Mouse (Mus musculus) midbrain, embryonic 14.5 days (tissue): Measurements from ENCODE around the gene Zfp362. TPM values are rescaled to one million over a fixed set of nuclear protein-coding genes. Genes with fewer than 3 reads are reported as not detected.

Experiments used
- ATAC-seq: fragments of 200-750 bp; cut with Nextera tagmentation; 2 replicates; pipeline ENCODE4 v1.8.0; 2017; ENCODE audit warnings: moderate number of reproducible peaks, moderate library complexity; ENCODE audit not compliant: low FRiP score, low TSS enrichment
- DNase-seq: peaks from one replicate; pipeline ENCODE4 v3.0.0-alpha.2; 2015
- H3K27ac ChIP-seq: fragments of 300-500 bp; sonication (generic); replicated peaks from 2 replicates; pipeline ENCODE4 v1.5.1; 2014; ENCODE audit warnings: mild to moderate bottlenecking, low read depth, low read length, moderate library complexity
- H3K27me3 ChIP-seq: fragments of 300-500 bp; sonication (generic); 2 replicates; pipeline ENCODE4 v1.6.1; 2014; ENCODE audit warnings: low read length, control low read depth, mixed read lengths; ENCODE audit not compliant: control insufficient read depth, insufficient read depth
- H3K36me3 ChIP-seq: fragments of 300-500 bp; sonication (generic); 2 replicates; pipeline ENCODE4 v1.6.1; 2014; ENCODE audit warnings: low read length, control low read depth; ENCODE audit not compliant: control insufficient read depth, insufficient read depth
- H3K4me1 ChIP-seq: fragments of 300-500 bp; sonication (generic); 2 replicates; pipeline ENCODE4 v1.6.1; 2014; ENCODE audit warnings: mild to moderate bottlenecking, antibody characterized with exemption, low read length, control low read depth; ENCODE audit not compliant: control insufficient read depth, insufficient read depth
- H3K4me2 ChIP-seq: fragments of 300-500 bp; sonication (generic); 2 replicates; pipeline ENCODE4 v1.6.1; 2014; ENCODE audit warnings: mild to moderate bottlenecking, low read length, moderate library complexity
- H3K4me3 ChIP-seq: fragments of 300-500 bp; sonication (generic); replicated peaks from 2 replicates; pipeline ENCODE4 v1.5.1; 2014; ENCODE audit warnings: low read depth, low read length
- H3K9ac ChIP-seq: fragments of 300-500 bp; sonication (generic); replicated peaks from 2 replicates; pipeline ENCODE4 v1.6.1; 2014; ENCODE audit warnings: mild to moderate bottlenecking, low read length, moderate library complexity
- H3K9me3 ChIP-seq: fragments of 300-500 bp; sonication (generic); 2 replicates; pipeline ENCODE4 v1.6.1; 2016; ENCODE audit warnings: low read length, control low read depth, mixed read lengths; ENCODE audit not compliant: control insufficient read depth
- WGBS: fragments of 180-500 bp; shearing (Covaris S2); extraction: QIAGEN DNeasy Blood & Tissue Kit; methylation state at CpG from one replicate; pipeline ENCODE4 v1.1.7; 2014; 5-methylcytosine and 5-hydroxymethylcytosine counted together
- polyA plus RNA-seq: library from polyadenylated mRNA; unstranded; fragments of >200 nt; fragmentation: Nextera tagmentation; extraction: Ambion mirVana; gene quantifications from 2 replicates; pipeline ENCODE4 v1.2.1, GENCODE M21; 2014

The Zfp362 gene
- polyA plus RNA-seq, 1 experiment from 2014 or later: 35.7 TPM

- H3K4me2 ChIP-seq: no peak overlapping the region
- WGBS: 93% methylated on average over 8 of the region's 8 CpGs
- H3K36me3 ChIP-seq: peaks cover 79% of the 10 kb centered on the region
- no peak for DNase-seq
- no peak overlapping the region for H3K9ac ChIP-seq
- no peaks in the 10 kb centered on the region for H3K9me3 ChIP-seq
- H3K27me3 ChIP-seq: no peaks in the 10 kb centered on the region
- H3K27ac ChIP-seq: no peak overlapping the region
- H3K4me3 ChIP-seq: no peak overlapping the region
- peaks cover 9% of the 10 kb centered on the region; the same call in 1 of the 2 replicates for H3K4me1 ChIP-seq
- ATAC-seq: no peak
These were observed 60.7 kb downstream of the Zfp362 start for GRCm38 (mm10) chr4:128745160-128745559.

- no peak overlapping the region for H3K27ac ChIP-seq
- 68% methylated on average over 12 of the region's 12 CpGs for WGBS
- H3K36me3 ChIP-seq: peaks cover 58% of the 10 kb centered on the region
- no peak overlapping the region for H3K9ac ChIP-seq
- no peaks in the 10 kb centered on the region for H3K27me3 ChIP-seq
- H3K4me2 ChIP-seq: no peak overlapping the region
- ATAC-seq (no peak), DNase-seq (no peak)
- H3K9me3 ChIP-seq: no peaks in the 10 kb centered on the region
- peaks cover 13% of the 10 kb centered on the region; the same call in 1 of the 2 replicates for H3K4me1 ChIP-seq
- H3K4me3 ChIP-seq: no peak overlapping the region
These were observed 62.7 kb downstream of the Zfp362 start for GRCm38 (mm10) chr4:128743031-128743626.

- H3K4me2 ChIP-seq: no peak overlapping the region
- WGBS: 38% methylated on average over 10 of the region's 10 CpGs
- no peak overlapping the region for H3K4me3 ChIP-seq
- DNase-seq (no peak), ATAC-seq (no peak)
- H3K4me1 ChIP-seq: peaks cover 20% of the 10 kb centered on the region
- peaks cover 52% of the 10 kb centered on the region for H3K36me3 ChIP-seq
- H3K27ac ChIP-seq: no peak overlapping the region
- H3K9me3 ChIP-seq: no peaks in the 10 kb centered on the region
- no peaks in the 10 kb centered on the region for H3K27me3 ChIP-seq
- H3K9ac ChIP-seq: no peak overlapping the region
These were observed 63.4 kb downstream of the Zfp362 start for GRCm38 (mm10) chr4:128742379-128742970.

- no peak for ATAC-seq
- H3K4me3 ChIP-seq: no peak overlapping the region
- no peak overlapping the region for H3K9ac ChIP-seq
- H3K36me3 ChIP-seq: peaks cover 46% of the 10 kb centered on the region
- H3K9me3 ChIP-seq: no peaks in the 10 kb centered on the region
- H3K27me3 ChIP-seq: no peaks in the 10 kb centered on the region
- H3K4me2 ChIP-seq: no peak overlapping the region
- H3K4me1 ChIP-seq: peaks cover 26% of the 10 kb centered on the region
- 49% methylated on average over 5 of the region's 5 CpGs for WGBS
- no peak overlapping the region for H3K27ac ChIP-seq
- DNase-seq: no peak
These were observed 63.9 kb downstream of the Zfp362 start for GRCm38 (mm10) chr4:128741906-128742305.

GRCm38 (mm10) chr4:128740878-128741277 is 65.0 kb downstream of the Zfp362 start:
- 67% methylated on average over 1 of the region's 1 CpGs for whole genome bisulfite sequencing
- Histone ChIP-seq H3K9ac (no peak overlapping the region), H3K27me3 (no peaks in the 10 kb centered on the region), H3K36me3 (peaks cover 36% of the 10 kb centered on the region), H3K4me3 (no peak overlapping the region), H3K4me2 (no peak overlapping the region), H3K27ac (no peak overlapping the region), H3K4me1 (peaks cover 36% of the 10 kb centered on the region), H3K9me3 (no peaks in the 10 kb centered on the region)
- ATAC-seq (no peak), DNase-seq (no peak)

GRCm38 (mm10) chr4:128737825-128738610 is 67.8 kb downstream of the Zfp362 start:
- no peaks in the 10 kb centered on the region for H3K27me3 ChIP-seq
- no peak overlapping the region for H3K4me3 ChIP-seq
- H3K36me3 ChIP-seq: peaks cover 13% of the 10 kb centered on the region
- no peak for DNase-seq
- no peak overlapping the region for H3K9ac ChIP-seq
- no peak for ATAC-seq
- no peak overlapping the region for H3K4me2 ChIP-seq
- H3K9me3 ChIP-seq: no peaks in the 10 kb centered on the region
- 45% methylated on average over 14 of the region's 14 CpGs for WGBS
- H3K27ac ChIP-seq: peak overlapping the region; percentile 89
- H3K4me1 ChIP-seq: peaks cover 63% of the 10 kb centered on the region

GRCm38 (mm10) chr4:128737137-128737589 is 68.7 kb downstream of the Zfp362 start:
- Histone ChIP-seq H3K27me3 (no peaks in the 10 kb centered on the region), H3K4me3 (no peak overlapping the region), H3K36me3 (peaks cover 6% of the 10 kb centered on the region; the same call in 1 of the 2 replicates), H3K4me2 (peak overlapping the region; percentile 34), H3K9ac (peak overlapping the region; percentile 40), H3K27ac (peak overlapping the region; percentile 89), H3K9me3 (no peaks in the 10 kb centered on the region), H3K4me1 (peaks cover 63% of the 10 kb centered on the region)
- DNase-seq: peak; percentile 75
- WGBS: 3% methylated on average over 6 of the region's 6 CpGs
- peak; percentile 57; the same call in 1 of the 2 replicates for ATAC-seq

- Histone ChIP-seq H3K27ac (peak overlapping the region; percentile 89), H3K9me3 (no peaks in the 10 kb centered on the region), H3K9ac (no peak overlapping the region), H3K4me1 (peaks cover 80% of the 10 kb centered on the region), H3K36me3 (peaks cover 17% of the 10 kb centered on the region), H3K27me3 (no peaks in the 10 kb centered on the region), H3K4me3 (no peak overlapping the region), H3K4me2 (peak overlapping the region; percentile 43)
- no peak for DNase-seq
- ATAC-seq: no peak
- 53% methylated on average over 18 of the region's 18 CpGs for WGBS
These were observed 70.8 kb downstream of the Zfp362 start for GRCm38 (mm10) chr4:128734721-128735671.
